Mouse (Mus musculus) E14TG2a.4 (cell line): Measurements from ENCODE around the gene Gm20481.
"Not testable (repeated sequence)": the region's sequence is repeated elsewhere in the genome, so short reads cannot be mapped to it uniquely, and the experiment has no call there.

Experiments used
- CTCF ChIP-seq: conservative IDR thresholded peaks from 2 replicates; pipeline ENCODE4 v1.5.1; 2014; ENCODE audit warnings: low read length
- POU5F1 ChIP-seq: IDR thresholded peaks from 2 replicates; pipeline ENCODE4 v1.6.1; 2014; ENCODE audit warnings: low read length, borderline replicate concordance

DNA sequence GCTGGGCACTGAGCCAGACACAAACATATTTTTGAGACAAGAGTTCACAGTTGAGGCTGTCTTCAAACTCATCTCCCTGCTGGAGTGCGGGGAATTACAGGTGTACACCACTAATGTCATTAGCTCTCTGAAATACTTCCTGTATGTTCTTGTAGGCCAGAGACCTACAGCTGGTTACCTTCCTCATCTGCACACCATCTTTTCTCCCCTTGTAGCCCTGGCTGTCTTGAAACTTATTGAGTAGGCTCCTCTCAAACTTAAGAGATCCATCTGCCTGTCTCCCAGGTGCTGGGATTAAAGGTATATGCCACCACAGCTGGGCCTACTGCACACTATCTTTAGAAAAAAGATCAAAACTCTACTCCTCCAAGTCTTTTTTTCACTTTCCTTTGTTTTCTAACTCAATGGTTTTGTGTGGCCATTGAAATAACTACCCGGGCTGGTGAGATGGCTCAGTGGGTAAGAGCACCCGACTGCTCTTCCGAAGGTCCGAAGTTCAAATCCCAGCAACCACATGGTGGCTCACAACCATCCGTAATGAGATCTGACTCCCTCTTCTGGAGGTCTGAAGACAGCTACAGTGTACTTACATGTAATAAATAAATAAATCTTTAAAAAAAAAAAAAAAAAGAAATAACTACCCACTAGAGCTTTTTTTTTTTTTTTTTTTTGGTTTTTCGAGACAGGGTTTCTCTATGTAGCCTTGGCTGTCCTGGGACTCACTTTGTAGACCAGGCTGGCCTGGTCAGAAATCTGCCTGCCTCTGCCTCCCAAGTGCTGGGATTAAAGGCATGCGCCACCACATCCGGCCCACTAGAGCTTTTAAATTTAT, 20.8 kb upstream of the Gm20481 start:
- TF ChIP-seq CTCF, POU5F1: not testable (repeated sequence)
